ENCODE assay signal across 15 mouse cellular contexts in the genomic region with DNA sequence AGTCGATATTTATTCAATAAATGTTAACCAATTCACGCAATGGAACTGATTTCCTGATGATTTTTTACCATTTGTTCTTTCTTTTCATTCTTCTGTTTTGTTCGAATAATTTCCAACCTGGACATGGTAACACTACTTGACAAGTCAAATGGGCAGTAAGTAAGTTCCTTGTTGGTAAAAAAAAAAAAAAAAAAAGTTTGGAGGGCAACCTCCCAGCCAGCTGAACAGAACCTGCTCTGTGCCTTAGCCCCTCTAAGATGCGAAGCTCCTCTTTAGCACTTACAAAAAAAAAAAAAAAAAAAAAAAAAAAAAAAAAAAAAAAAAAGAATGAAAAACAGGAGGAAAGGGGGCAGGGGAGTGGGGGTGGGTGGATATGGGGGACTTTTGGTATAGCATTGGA.
A peak's percentile ranks its signal among the peaks of the same experiment; 100 is the strongest.
DNase-seq lines count a peak whose midpoint lies in the region; ATAC-seq and TF ChIP-seq lines count a peak whose summit lies in the region.
"Had no signal": no experiment of that assay in that cellular context is flagged by ENCODE, and none has a peak within 500 bp of the region (broad histone marks: within the 10 kb centered on the region; RNA-seq: fewer than 3 reads in every experiment).

No protein-coding gene starts in this region.

- 37% methylated on average over 4 of the region's 4 CpGs for WGBS in heart, embryonic 14.5 days
- 22% methylated on average over 4 of the region's 4 CpGs for WGBS in embryonic facial prominence, embryonic 14.5 days
- 17% methylated on average over 4 of the region's 4 CpGs for WGBS in hindbrain, embryonic 13.5 days
- 15% methylated on average over 4 of the region's 4 CpGs for WGBS in midbrain, postnatal 0 days
- 30% methylated on average over 4 of the region's 4 CpGs for WGBS in kidney, embryonic 16.5 days

- H3K9me3 ChIP-seq in heart, embryonic 14.5 days (ENCODE audit: control insufficient read depth, low read length), result no peaks in the 10 kb centered on the region
- H3K9me3 ChIP-seq in embryonic facial prominence, embryonic 14.5 days (ENCODE audit: control insufficient read depth, low read length), result peaks cover 5% of the 10 kb centered on the region; the same call in 1 of the 2 replicates
- no peaks in the 10 kb centered on the region for H3K9me3 ChIP-seq in hindbrain, embryonic 13.5 days
- H3K9me3 ChIP-seq in midbrain, postnatal 0 days (ENCODE audit: low read length), result no peaks in the 10 kb centered on the region
- H3K9me3 ChIP-seq in kidney, embryonic 16.5 days (ENCODE audit: low read length), result peaks cover 7% of the 10 kb centered on the region; the same call in 1 of the 2 replicates
- H3K9me3 ChIP-seq: limb, embryonic 15.5 days; lung, embryonic 15.5 days had no signal

- TF ChIP-seq CTCF in midbrain, postnatal 0 days (IDR thresholded peaks at IDR 0.05), result no peak

- H3K27ac ChIP-seq in heart, embryonic 14.5 days (replicated peaks in 1 of 2; ENCODE audit: control insufficient read depth in 1 of 2, insufficient read depth in 1 of 2, low read depth in 2 of 2, low read length in 2 of 2), result no peak overlapping the region
- no peak overlapping the region for H3K27ac ChIP-seq in embryonic facial prominence, embryonic 14.5 days (replicated peaks; ENCODE audit: low read depth, low read length)
- H3K27ac ChIP-seq in hindbrain, embryonic 13.5 days, result no peak overlapping the region
- no peak overlapping the region for H3K27ac ChIP-seq in midbrain, postnatal 0 days (ENCODE audit: low read depth, low read length)
- H3K27ac ChIP-seq in kidney, embryonic 16.5 days (ENCODE audit: low read length), result no peak overlapping the region
- H3K27ac ChIP-seq: embryonic facial prominence, embryonic 15.5 days; heart, adult 2 months; kidney, embryonic 15.5 days; limb, embryonic 15.5 days; lung, embryonic 15.5 days; stomach, postnatal 0 days had no signal

- no peak for DNase-seq in heart, adult 9 months (ENCODE audit: low spot score in 2 of 2)
- no peak for DNase-seq in embryonic facial prominence, embryonic 14.5 days (ENCODE audit: low spot score)
- no peak for DNase-seq in midbrain, postnatal 0 days (ENCODE audit: low spot score)
- no peak for DNase-seq in layer of hippocampus, adult 8-10 months (ENCODE audit: low spot score in 2 of 2)
- no peak for DNase-seq in embryo, embryonic 10.5 days (ENCODE audit: low spot score)
- DNase-seq: cerebellum, postnatal 10 days; heart, adult 2 months had no signal

- H3K4me1 ChIP-seq in heart, embryonic 14.5 days (ENCODE audit: control insufficient read depth in 2 of 2, insufficient read depth in 2 of 2, low read length in 2 of 2), result peaks cover 0 to 7% of the 10 kb centered on the region in 2 experiments; a peak in 1 of 4 replicates
- 0 out of 2 replicates have a peak, but pooled peaks cover 6% of the 10 kb centered on the region for H3K4me1 ChIP-seq in embryonic facial prominence, embryonic 14.5 days (ENCODE audit: control insufficient read depth, insufficient read depth, low read length)
- peaks cover 15% of the 10 kb centered on the region for H3K4me1 ChIP-seq in hindbrain, embryonic 13.5 days (replicated peaks)
- H3K4me1 ChIP-seq in midbrain, postnatal 0 days (ENCODE audit: insufficient read depth, low read length), result peaks cover 2% of the 10 kb centered on the region; the same call in 1 of the 2 replicates
- H3K4me1 ChIP-seq in kidney, embryonic 16.5 days (ENCODE audit: insufficient read depth, low read length), result no peaks in the 10 kb centered on the region
- H3K4me1 ChIP-seq: embryonic facial prominence, embryonic 15.5 days; kidney, embryonic 15.5 days; limb, embryonic 15.5 days; lung, embryonic 15.5 days had no signal

- H3K27me3 ChIP-seq in heart, embryonic 14.5 days (ENCODE audit: control insufficient read depth, insufficient read depth, low read length), result no peaks in the 10 kb centered on the region
- no peaks in the 10 kb centered on the region for H3K27me3 ChIP-seq in embryonic facial prominence, embryonic 14.5 days (replicated peaks; ENCODE audit: control insufficient read depth, insufficient read depth, low read length)
- H3K27me3 ChIP-seq in hindbrain, embryonic 13.5 days, result 0 out of 2 replicates have a peak, but pooled peaks cover 14% of the 10 kb centered on the region
- H3K27me3 ChIP-seq in midbrain, postnatal 0 days (ENCODE audit: insufficient read depth, low read length), result no peaks in the 10 kb centered on the region
- H3K27me3 ChIP-seq in kidney, embryonic 16.5 days (ENCODE audit: insufficient read depth, low read length), result peaks cover 17% of the 10 kb centered on the region; the same call in 1 of the 2 replicates
- H3K27me3 ChIP-seq: embryonic facial prominence, embryonic 15.5 days had no signal

- no peaks in the 10 kb centered on the region for H3K36me3 ChIP-seq in heart, embryonic 14.5 days (ENCODE audit: control insufficient read depth, insufficient read depth, low read length)
- H3K36me3 ChIP-seq in embryonic facial prominence, embryonic 14.5 days (ENCODE audit: control insufficient read depth, insufficient read depth, low read length), result no peaks in the 10 kb centered on the region
- H3K36me3 ChIP-seq in hindbrain, embryonic 13.5 days, result no peaks in the 10 kb centered on the region
- no peaks in the 10 kb centered on the region for H3K36me3 ChIP-seq in midbrain, postnatal 0 days (ENCODE audit: insufficient read depth, low read length)
- H3K36me3 ChIP-seq in kidney, embryonic 16.5 days (ENCODE audit: insufficient read depth, low read length), result no peaks in the 10 kb centered on the region
- H3K36me3 ChIP-seq: embryonic facial prominence, embryonic 15.5 days; kidney, embryonic 15.5 days; limb, embryonic 15.5 days; lung, embryonic 15.5 days had no signal

- H3K9ac ChIP-seq in heart, embryonic 14.5 days (ENCODE audit: low read length), result no peak overlapping the region
- no peak overlapping the region for H3K9ac ChIP-seq in embryonic facial prominence, embryonic 14.5 days (ENCODE audit: low read depth, low read length)
- H3K9ac ChIP-seq in hindbrain, embryonic 13.5 days, result no peak overlapping the region
- no peak overlapping the region for H3K9ac ChIP-seq in midbrain, postnatal 0 days (replicated peaks; ENCODE audit: low read length, poor library complexity, severe bottlenecking)
- no peak overlapping the region for H3K9ac ChIP-seq in kidney, embryonic 16.5 days (replicated peaks; ENCODE audit: low read length)
- H3K9ac ChIP-seq: embryonic facial prominence, embryonic 15.5 days; kidney, embryonic 15.5 days; limb, embryonic 15.5 days; lung, embryonic 15.5 days had no signal

- H3K4me3 ChIP-seq in heart, embryonic 14.5 days (ENCODE audit: control insufficient read depth in 1 of 2, insufficient read depth in 1 of 2, low read depth in 1 of 2, low read length in 2 of 2), result no peak overlapping the region
- H3K4me3 ChIP-seq in embryonic facial prominence, embryonic 14.5 days (ENCODE audit: low read depth, low read length), result no peak overlapping the region
- H3K4me3 ChIP-seq in hindbrain, embryonic 13.5 days, result peak overlapping the region; percentile 14
- peak overlapping the region; percentile 22 for H3K4me3 ChIP-seq in midbrain, postnatal 0 days (ENCODE audit: low read depth, low read length)
- no peak overlapping the region for H3K4me3 ChIP-seq in kidney, embryonic 16.5 days (ENCODE audit: low read length)
- H3K4me3 ChIP-seq: embryonic facial prominence, embryonic 15.5 days; heart, adult 2 months; kidney, embryonic 15.5 days; limb, embryonic 15.5 days; lung, embryonic 15.5 days had no signal

- peak overlapping the region; percentile 44 for H3K4me2 ChIP-seq in heart, embryonic 14.5 days (ENCODE audit: low read length)
- peak overlapping the region; percentile 33; the same call in 1 of the 2 replicates for H3K4me2 ChIP-seq in embryonic facial prominence, embryonic 14.5 days (ENCODE audit: low read depth, low read length)
- H3K4me2 ChIP-seq in hindbrain, embryonic 13.5 days, result peak overlapping the region; percentile 45
- peak overlapping the region; percentile 37 for H3K4me2 ChIP-seq in midbrain, postnatal 0 days (ENCODE audit: low read depth, low read length, poor library complexity, severe bottlenecking)
- no peak overlapping the region for H3K4me2 ChIP-seq in kidney, embryonic 16.5 days (replicated peaks; ENCODE audit: low read depth, low read length)
- H3K4me2 ChIP-seq: embryonic facial prominence, embryonic 15.5 days; kidney, embryonic 15.5 days; limb, embryonic 15.5 days; lung, embryonic 15.5 days had no signal

- no peak for ATAC-seq in heart, embryonic 14.5 days (ENCODE audit: insufficient number of reproducible peaks, insufficient read depth, low FRiP score, low read depth)
- ATAC-seq in embryonic facial prominence, embryonic 14.5 days (ENCODE audit: low read depth), result no peak
- ATAC-seq in hindbrain, embryonic 13.5 days (ENCODE audit: low FRiP score), result no peak
- no peak for ATAC-seq in midbrain, postnatal 0 days (ENCODE audit: low FRiP score)
- ATAC-seq in kidney, embryonic 16.5 days (ENCODE audit: low FRiP score, low TSS enrichment), result no peak

Comparison
In these comparisons a context has a peak if more than half of its experiments do, and no peak if none do; other contexts are left out.
1. H3K4me3 ChIP-seq: peak in hindbrain, embryonic 13.5 days (single experiment) and midbrain, postnatal 0 days (single experiment); none in heart, embryonic 14.5 days (0 of 2), embryonic facial prominence, embryonic 14.5 days (single experiment) and kidney, embryonic 16.5 days (single experiment).